Mouse (Mus musculus) small intestine, adult 2 months (tissue): ENCODE data around the gene Prr7.

ENCODE experiments used
- CTCF ChIP-seq: fragments of 200-500 bp; IDR thresholded peaks from 2 replicates; pipeline ENCODE4 v1.5.1; 2012; ENCODE audit warnings: low read depth, mild to moderate bottlenecking, control low read depth, inconsistent platforms, low read length, moderate library complexity, mixed read lengths; ENCODE audit not compliant: insufficient replicate concordance, insufficient read length; ENCODE audit errors: extremely low read depth
- POLR2A ChIP-seq: fragments of 200-500 bp; IDR thresholded peaks from 2 replicates; pipeline ENCODE4 v1.6.1; 2012; ENCODE audit warnings: low read depth, mild to moderate bottlenecking, control low read depth, inconsistent platforms, low read length, moderate library complexity

- TF ChIP-seq POLR2A (no peak), CTCF (peak; percentile 65)
Observed at GRCm38 (mm10) chr13:55420933-55421800, 42.9 kb upstream of the Prr7 start.
